Mouse (Mus musculus) megakaryocyte, embryonic 14.5 days (primary cell): ENCODE measurements at regions not wholly inside any gene's neighbourhood (a gene's known extent, or its start where the extent isn't known, plus 50 kb on each side); places are given as distances from the start of the nearest gene placed in this dataset.

Experiments
- FLI1 ChIP-seq: IDR thresholded peaks from 2 replicates; pipeline ENCODE4 v1.6.1; 2012; ENCODE audit warnings: low read length, inconsistent platforms, mixed read lengths
- GATA1 ChIP-seq: IDR thresholded peaks from 3 replicates; pipeline ENCODE4 v1.6.1; 2012; ENCODE audit warnings: mixed read lengths, low read length, inconsistent platforms, borderline replicate concordance

GRCm38 (mm10) chr5:118504926-118505325 lies 55.6 kb upstream of the Med13l start:
- TF ChIP-seq FLI1 (no peak), GATA1 (no peak)
